Mouse (Mus musculus): ENCODE measurements at regions not wholly inside any gene's neighbourhood (a gene's known extent, or its start where the extent isn't known, plus 50 kb on each side); places are given as distances from the start of the nearest gene placed in this dataset.

DNA sequence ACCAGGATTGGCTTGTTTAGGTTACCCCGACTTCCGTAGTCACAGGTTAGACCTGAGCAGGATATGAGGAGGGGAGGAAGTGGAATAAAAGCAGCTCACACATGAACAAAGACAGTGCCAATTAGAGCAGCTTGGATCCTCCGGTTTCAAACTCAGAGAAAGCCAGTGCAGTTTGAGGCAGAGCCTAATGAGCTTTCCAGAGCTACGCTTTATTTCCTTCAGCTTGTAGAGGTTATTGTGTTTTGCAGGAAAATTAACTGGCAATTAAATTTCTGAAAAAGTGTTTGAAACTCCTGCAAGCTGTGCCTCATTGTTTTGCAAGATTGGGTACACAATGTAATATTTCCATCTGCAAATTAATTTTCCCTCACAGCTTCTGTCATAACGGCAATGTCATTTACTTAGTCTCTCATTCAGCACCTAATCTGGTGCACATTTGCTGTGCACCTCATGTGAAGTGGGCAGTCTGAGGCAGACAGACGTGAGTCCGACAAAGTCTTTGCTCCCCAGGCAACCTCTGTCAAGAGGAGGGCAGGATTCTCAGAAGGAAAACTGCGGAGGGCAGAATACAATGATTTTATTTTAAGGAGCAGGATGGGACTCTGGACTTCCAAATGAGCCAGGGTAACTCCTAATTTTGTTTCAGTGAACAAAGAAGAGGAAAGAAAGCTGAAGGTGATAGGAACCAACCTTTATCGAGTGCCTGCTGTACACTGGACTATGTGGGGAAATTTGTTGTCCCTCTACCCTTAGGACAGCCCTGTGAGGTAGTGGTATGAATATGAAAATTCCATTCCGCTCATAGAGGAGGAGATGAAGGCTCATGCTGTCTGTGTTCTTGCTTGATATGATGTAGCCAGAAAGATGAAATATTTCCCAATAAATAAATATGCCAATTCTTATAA lies 217.6 kb upstream of the Nlrp1b start:
- no peak for TF ChIP-seq POLR2A (IDR thresholded peaks at IDR 0.05; ENCODE audit: borderline replicate concordance, low read depth, low read length)
- TF ChIP-seq CTCF (IDR thresholded peaks at IDR 0.05; ENCODE audit: low read depth, low read length): no peak
